Mouse (Mus musculus) adrenal gland, postnatal 14 days (tissue): ENCODE measurements around the gene Alkbh4. TPM values are rescaled to one million over a fixed set of nuclear protein-coding genes. Genes with fewer than 3 reads are reported as not detected.
"Not testable (repeated sequence)": the region's sequence is repeated elsewhere in the genome, so short reads cannot be mapped to it uniquely, and the experiment has no call there.

Experiments used
- DNase-seq: peaks from one replicate; pipeline ENCODE4 v3.0.0; 2021; ENCODE audit warnings: mixed read lengths
- long read RNA-seq, 2 experiments: library from polyadenylated mRNA; stranded (forward); transcript quantifications; one replicate each; pipeline ENCODE4 v2.0.0; 2021
- total RNA-seq: library from RNA; stranded (reverse); gene quantifications from 2 replicates; pipeline ENCODE4 v1.2.3, GENCODE M21; 2021

Gene Alkbh4
- total RNA-seq = 7.2 and 9.8 TPM in 2 replicates
- long read RNA-seq, experiment 1, transcript Alkbh4-201 (3 exons, 1,773 nt) = major isoform, 5 of 10 reads
- long read RNA-seq, experiment 1, partial matches to known transcripts = 1 of 10 reads
- long read RNA-seq, experiment 1, other reads (novel, unspliced or antisense) = 1 of 10 reads
- long read RNA-seq, experiment 2, transcript Alkbh4-201 (3 exons, 1,773 nt) = major isoform, 6 of 7 reads
- long read RNA-seq, experiment 2, partial matches to known transcripts = 0 of 7 reads
- long read RNA-seq, experiment 2, other reads (novel, unspliced or antisense) = 1 of 7 reads

DNA sequence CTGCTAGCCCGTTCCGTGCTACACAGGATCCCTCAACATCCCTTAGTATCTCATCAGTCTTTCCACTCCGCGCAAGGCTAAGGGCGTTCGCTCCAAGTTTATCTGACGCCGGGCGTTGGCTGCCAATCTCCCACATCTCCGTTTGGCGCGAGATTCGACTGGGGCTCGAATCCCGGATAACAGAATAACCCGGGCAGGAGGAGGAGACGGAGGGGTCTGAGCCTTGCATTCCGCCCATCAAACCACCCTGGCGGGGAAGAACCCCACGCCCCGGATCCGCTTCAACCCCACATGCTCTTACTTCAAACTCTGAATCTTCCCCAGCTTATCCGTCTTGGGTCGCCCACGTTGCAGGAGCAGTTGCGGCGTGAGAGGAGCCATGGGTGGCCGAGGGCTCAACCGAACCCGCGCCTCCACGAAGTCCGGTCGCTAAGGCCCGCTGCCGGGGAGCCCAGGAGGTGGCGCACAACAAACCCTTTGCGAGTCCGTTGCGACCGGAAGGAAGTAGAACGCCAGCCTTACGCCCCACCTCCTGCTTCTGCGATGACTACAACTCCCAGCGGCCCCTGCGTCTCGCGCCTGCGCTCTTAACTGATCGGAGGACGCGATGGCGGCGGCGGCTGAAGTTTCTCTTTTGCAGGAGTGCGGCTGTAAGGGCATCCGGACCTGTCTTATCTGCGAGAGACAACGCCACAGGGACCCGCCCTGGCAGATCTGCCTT is at the start of gene Alkbh4, which contains the start of gene Lrwd1:
Gene Alkbh4, plus strand, starts transcription at position 576 of the 721 bp plus-strand sequence.
Gene Lrwd1, minus strand, starts transcription at position 504 of the 721 bp plus-strand sequence.
- peak; percentile 97 for DNase-seq

DNA sequence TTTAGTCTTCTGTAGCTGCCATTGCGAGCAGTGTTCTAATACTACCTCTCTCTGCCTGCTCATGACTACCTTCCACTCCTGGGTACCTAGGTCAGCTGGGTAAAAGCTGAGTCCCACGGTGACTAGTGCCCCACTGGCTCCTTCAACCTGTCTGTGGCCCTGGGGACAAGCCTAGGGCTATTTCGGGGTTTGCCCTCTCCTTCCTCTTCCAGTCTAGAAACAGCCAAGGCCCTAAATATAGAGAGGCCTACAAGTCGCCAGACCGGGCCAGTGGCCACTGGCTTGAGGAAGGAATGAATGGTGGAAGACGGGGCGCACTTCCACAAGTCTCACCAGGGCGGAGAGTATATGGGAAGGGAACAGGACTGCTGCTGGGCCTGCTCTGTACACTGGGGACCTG is 49.7 kb upstream of the Alkbh4 start:
- DNase-seq = no peak

DNA sequence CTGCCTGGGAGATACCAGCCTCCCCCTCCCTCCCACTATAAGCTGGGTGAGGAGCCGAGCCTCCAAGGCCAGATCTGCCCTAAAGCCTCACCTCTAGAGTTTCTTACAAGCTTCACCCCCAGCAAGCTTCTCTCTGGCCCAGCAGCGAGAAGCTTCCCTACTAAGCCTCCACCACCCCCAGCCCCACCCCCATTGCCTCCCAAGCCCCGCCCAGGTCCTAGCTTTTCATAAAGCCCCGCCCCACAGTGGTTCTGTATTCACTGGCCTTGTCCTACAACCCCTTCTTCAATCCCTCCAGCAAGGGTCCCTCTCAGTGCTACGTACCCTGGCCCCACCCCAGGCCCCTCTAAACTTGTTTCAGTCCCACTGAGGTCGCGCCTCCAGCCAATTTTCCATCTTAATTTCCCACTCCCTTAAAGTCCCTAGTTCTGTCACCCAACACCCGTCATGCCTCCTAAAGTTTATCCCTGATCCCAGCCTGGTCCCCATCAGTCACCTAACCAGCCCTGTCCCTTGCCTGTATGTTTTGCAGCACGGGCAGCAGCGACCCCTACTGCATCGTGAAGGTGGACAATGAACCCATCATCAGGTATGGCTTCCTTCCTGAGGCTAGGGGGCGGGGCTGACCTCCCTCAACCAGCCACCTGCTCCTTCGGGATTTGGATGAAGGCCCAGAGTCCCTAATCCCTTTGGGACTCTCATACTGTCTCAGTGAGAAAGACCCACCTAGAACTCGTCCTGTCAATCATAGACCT is 46.9 kb upstream of the Alkbh4 start:
- DNase-seq = no peak

DNA sequence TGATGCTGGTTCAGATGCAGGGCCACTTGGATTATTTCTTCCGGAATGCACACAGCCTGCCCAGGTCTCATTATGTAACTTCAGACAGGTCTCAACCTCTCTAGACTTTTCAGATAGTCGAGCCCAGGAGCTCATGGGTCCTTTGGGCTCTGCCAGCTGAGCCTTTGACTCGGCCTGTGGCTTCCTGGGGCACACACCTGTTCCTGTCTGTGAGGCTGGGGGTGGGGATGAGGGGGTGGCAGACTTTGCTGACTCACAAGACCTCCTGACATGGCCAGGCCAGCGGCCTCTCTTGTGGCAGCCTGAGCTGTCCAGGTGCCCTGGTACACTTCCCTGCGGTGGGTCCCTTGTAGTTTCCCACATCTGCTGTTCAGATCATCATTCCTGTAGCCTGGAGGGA is 44.0 kb upstream of the Alkbh4 start:
- no peak for DNase-seq

DNA sequence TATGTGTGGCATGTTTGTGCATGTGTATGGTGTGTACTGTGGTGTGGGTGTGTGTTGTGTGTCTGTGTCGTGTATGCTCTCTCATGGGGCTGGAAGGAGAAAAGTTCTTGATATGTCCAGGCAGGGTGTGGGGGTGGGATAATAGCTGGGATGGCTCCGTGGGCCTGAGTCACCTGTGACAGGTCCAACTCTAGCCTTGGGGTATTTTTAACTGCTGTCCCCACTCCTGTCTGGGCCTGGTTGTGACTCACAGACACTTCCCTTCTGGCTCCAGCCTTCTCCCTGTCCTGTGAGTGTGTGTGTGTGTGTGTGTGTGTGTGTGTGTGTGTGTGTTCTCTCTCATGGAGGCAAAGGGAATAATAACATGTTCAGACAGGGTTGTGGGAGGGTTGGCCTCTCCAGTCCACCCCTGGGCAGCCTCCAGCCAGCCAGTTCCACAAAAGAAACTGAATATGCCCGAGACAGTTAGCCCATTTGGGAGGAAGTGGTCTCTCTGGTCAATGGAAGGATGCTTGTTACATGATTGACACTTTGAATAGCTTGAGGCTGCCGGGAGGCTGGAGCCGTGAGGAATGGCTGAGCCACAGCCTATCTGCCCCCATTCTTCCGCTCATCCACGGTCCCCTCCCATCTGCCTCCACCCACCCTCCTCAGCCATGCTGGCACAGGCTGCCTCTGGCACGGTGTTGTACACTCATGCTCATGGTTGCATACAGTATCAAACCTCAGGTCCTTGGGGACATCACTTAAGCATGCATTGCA is 41.5 kb upstream of the Alkbh4 start:
- DNase-seq = peak; percentile 33

DNA sequence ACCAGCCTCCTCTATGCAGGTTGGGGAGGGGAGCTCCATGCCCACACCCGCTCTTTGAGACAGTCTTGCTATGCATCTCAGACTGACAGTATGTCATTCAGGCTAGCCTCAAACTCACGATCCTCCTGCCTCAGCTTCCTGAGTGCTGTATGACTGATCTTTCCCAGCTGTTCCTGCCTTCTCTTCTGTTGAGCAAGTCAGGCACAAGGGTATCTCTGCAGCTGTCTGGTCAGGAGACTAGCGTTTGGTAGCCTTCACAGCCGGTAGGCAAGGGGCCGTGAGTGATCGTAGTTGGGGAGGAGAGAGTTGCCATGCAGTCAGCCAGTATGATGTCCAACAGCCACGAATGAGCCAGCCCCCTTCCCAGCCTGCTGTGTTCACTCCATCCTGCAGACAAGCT is 40.9 kb upstream of the Alkbh4 start:
- DNase-seq = no peak

DNA sequence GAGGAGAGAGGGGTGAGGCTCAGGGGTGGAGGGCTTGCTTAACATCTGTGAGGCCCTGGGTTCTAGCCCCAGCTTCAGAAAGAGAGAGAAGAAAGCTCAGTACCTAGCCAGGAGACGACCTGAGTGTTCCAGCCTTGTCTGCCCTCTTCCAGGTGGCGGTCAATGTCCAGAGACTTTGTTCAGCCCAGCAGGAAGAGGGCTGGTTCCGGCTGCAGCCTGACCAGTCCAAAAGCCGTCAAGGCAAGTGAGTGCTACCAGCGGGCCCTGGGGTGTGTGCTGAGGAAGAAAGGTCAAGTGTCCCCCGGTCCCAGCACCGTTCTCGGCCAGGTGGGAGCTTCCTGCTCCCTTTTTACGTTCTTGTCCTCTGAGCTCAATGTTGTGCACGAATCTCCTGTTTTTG is 37.4 kb upstream of the Alkbh4 start:
- DNase-seq = no peak

DNA sequence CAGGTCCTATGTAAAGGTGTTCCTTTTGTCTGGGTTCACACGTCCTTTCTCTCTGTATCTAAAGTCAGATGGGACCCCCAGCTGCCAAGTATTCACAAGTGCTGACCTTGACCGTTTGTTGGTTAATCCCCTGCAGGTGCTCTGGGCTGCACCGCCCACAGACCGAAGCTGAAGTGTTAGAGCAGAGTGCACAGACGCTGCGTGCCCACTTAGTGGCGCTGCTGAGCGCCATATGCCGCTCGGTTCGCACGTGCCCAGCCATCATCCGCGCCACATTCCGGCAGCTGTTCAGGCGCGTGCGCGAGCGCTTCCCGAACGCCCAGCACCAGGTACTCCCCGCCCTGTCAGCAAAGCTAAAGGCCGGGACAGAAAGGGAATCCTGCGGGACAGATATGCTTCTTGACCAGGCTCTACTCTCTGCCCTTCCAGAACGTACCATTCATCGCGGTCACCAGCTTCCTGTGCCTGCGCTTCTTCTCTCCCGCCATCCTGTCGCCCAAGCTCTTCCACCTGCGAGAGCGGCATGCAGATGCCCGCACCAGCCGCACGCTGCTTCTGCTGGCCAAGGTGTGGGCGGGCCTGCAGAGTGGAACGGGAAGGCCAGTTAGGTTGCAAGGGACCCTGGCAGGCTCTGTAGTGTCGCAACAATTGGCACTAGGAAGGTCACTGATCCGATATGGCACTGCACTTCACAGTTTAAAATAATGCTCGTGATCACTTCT is 33.7 kb upstream of the Alkbh4 start:
- peak; percentile 83 for DNase-seq

DNA sequence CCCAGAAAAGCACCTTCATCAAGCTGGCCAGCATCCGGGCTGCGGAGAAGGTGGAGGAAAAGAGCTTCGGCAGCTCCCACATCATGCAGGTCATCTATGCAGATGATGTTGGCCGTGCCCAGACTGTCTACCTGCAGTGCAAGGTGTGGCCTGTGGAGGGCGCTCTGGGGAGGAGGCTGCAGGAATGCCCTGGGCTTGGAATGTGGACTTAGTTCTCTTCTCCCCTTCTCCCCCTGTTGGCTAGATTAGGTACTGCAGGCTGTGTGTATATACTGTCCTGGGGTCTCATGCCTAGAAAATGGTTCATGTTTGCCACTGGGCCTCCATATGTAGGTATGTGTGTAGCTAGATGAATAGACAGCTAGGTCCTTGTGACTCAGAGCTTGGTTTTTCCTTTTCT is 31.4 kb upstream of the Alkbh4 start:
- DNase-seq = peak; percentile 63

DNA sequence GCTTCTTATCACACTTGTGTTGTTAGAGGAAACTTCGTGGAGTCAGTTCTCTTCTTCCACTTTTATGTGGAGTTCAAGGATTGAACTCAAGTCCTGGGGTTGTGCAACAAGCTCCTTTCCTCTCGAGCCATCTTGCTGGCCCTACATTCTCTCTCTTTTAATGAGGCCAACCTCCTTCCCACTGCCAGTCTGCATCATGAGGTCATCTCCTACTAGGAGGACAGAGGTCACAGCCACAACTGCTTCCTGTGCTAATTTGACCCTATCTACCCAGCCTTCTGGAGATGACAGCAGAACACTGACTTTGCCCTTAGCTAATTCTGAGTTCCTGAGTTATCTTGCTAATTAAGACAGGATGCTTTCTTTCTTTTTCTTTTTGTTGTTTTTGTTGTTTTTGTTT is 27.5 kb upstream of the Alkbh4 start:
- no peak for DNase-seq

DNA sequence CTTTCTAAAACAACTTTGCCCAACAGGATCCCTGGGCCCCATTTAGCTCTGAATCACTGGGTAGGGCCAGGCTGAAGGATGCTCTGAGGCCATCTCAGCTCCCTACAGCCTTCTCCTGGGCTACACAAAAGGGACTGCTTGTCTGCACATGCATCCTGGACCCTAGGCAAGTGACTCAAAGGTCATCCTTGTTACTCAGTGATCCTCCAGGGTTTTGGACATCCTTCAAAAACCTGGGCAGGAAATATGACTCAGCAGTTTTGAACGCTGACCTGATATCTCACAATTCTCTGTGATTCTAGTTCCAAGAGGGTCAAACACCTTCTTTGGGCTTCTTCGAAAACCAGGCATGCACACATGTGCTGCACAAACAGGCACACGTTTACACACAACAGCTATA is 26.9 kb upstream of the Alkbh4 start:
- DNase-seq = peak; percentile 20

DNA sequence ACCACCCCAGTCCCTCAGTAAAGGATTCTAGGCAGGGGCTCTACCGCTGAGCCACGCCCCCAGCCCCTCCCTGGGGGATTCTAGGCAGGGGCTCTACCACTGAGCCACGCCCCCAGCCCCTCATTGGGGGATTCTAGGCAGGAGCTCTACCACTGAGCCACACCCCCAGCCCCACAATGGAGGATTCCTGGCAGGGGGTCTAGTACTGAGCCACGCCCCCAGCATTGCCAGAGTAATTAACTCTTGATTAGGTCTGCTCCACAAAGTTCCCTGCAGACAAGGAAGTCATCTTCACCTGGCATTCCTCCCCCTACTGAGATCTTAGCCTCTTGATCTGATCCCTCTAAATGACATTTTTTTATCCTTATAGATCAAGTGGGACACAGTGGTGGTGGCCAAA is 22.4 kb upstream of the Alkbh4 start:
- not testable (repeated sequence) for DNase-seq

DNA sequence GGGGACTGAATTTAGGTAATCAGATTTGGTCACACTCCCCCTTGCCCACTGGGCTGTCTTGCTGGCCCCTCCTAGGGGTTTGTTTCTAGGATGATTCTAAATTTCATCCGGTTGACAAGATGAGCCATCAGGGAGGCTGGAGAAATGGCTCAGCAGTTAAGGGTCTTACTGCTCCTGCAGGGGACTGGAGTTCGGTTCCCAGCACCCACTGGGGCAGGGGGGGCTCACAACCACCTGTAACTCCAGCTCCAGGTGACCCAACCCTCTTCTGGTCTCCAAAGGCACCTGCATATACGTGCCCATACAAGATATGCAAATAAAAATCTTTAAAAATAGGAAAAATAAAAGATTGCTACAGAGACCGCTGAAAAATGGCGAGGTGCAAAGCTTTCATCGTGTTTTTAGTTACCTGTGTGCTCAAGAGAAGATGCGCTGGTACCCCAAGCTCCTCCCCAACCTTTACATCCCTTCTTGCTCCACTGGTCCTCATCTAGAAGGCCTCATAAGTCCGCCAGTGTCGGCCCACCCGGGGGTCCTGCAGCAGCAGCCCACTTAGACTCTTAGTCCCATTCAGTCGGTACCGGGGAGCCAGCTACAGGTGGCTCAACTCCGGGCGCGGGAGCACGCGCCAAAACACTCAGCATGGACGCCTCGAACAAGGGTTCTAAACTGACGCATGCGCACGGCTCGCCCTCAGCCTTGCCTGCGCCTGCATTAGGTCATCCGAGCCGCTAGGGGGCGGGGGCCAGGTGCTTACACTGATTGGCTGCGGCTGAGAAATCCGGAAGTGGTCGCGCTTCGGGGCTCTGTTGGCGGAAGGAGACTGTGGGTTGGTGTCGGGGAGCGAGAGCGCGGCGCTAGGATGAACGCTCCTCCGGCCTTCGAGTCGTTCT is 19.8 kb upstream of the Alkbh4 start, which contains the start of gene Polr2j:
Gene Polr2j, plus strand, starts transcription at position 741 of the 893 bp plus-strand sequence.
- peak; percentile 99 for DNase-seq

DNA sequence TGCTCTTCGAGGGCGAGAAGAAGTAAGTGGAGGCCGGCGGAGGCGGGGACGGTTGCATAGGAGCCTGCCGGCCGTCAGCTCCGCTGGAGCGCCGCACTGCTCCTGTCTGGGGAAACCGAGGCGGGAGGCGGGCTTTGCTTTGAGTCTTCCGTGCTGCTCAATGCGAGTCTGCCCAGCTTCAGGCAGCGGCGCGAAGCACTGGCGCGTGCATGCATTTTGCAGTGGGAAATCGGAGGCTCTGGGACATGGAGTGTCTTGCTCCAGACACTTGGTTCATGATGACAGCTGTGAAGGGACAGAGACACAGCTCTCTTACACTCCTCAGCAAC is 19.2 kb upstream of the Alkbh4 start:
- DNase-seq = no peak

DNA sequence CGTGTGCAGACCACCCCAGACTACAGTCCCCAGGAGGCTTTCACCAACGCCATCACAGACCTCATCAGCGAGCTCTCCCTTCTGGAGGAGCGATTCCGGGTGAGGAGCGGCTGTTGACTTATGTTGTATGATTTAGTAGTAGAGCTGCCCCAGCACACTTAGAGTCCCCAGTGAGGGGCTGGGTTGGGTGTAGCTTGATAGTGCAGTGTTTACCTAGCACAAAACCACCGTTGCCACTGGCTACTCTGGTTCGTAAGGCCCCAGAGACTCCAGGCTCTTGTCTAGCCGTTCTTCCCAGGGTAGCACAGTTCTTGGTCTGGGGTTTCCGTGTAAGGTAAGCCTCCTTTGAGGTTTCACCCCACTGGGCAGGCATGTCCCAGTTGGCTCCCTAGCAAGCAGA is 13.8 kb upstream of the Alkbh4 start:
- DNase-seq = no peak

DNA sequence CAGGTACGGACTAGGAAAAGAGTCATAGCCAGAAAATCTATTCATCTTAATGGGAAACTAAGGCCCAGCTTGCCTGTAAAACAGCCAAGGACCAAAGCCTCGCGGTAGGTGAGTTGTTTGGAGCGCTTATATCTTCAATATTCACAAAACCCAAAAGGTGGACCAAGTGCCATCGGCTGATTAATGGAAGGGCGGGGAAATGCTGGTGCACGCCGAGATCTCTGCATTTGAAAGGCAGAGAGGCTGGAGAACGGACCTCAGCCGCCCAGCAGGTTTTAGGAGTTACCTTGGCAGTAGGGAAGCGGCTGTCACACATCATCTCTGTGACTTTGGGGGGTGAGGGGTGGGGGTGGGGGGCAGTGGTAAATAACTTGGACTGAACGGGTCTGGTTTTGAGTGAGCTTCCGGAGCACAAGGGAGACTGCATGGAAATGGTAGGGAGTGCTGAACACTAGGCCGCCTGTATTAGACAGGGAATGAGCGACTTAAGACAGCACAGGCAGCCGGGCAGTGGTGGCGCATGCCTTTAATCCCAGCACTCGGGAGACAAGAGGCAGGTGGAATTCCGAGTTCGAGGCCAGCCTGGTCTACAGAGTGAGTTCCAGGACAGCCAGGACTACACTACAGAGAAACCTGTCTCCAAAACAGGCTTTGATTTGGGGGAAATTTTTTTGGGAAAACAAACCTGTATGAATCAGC is 495 bp downstream of the Alkbh4 start:
- DNase-seq = peak; percentile 31

DNA sequence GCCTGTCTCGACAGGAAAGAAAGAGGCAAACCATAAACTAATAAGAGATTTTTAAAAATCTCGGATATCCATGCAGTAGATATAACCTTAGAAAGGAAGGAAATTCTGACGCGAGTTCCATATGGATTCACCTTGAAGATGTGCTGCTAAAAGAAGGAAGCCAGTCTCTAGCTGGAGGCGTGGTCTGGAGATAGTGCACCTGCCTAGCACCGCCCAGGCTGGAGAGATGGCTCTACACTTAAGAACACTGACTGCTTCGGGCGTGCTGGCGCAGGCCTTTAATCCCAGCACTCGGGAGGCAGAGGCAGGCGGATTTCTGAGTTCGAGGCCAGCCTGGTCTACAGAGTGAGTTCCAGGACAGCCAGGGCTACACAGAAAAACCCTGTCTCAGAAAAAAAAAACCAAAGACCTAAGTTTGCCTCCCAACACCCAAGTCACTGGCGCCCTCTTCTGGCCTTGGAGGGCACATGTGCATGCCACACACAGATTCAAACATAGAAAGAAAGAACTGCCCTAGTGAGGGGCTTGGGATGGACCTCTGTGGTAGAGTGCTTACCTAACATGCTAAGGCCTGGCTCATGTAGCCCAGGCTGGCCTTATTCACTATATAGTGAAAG is 1.8 kb downstream of the Alkbh4 start:
- DNase-seq = peak; percentile 75

DNA sequence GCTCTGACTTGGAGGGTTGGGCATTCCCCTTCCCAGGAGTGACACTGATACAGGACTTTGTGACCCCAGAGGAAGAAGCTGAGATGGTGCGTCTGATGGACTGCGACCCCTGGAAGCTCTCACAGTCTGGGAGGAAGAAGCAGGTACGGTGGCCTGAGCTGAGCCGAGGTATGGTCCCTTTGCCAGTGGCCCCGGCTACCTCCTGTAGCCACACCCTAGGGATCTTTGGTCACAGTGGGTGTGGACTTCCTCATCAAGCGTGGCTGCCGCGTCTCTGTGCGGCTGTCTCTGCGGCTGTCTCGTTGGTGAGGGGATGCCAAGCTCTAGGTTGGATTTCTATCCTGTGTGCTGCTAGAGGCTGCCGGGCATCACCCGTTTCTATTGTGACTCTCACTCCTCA is 3.4 kb downstream of the Alkbh4 start:
- no peak for DNase-seq

DNA sequence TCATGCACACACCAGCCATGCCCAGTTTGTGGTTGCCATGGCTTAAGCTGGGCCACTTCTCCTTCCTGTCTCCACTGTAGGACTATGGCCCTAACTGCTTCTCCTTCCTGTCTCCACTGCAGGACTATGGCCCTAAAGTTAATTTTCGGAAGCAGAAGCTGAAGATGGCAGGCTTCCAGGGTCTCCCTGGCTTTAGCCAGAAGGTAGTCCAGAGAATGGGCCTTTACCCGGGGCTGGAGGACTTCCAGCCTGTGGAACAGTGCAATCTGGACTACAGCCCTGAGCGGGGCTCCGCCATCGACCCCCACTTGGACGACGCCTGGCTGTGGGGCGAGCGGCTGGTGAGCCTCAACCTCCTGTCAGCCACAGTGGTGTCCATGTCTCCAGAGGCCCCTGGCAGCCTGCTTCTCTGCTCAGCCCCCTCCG is 4.1 kb downstream of the Alkbh4 start:
- DNase-seq = no peak
